Mouse (Mus musculus): ENCODE results near the gene Ctu2. TPM values are rescaled to one million over a fixed set of nuclear protein-coding genes. Genes with fewer than 3 reads are reported as not detected.

Ctu2 gene
- polyA plus RNA-seq, 1 experiment from 2014 or later = 33.0 TPM

DNA sequence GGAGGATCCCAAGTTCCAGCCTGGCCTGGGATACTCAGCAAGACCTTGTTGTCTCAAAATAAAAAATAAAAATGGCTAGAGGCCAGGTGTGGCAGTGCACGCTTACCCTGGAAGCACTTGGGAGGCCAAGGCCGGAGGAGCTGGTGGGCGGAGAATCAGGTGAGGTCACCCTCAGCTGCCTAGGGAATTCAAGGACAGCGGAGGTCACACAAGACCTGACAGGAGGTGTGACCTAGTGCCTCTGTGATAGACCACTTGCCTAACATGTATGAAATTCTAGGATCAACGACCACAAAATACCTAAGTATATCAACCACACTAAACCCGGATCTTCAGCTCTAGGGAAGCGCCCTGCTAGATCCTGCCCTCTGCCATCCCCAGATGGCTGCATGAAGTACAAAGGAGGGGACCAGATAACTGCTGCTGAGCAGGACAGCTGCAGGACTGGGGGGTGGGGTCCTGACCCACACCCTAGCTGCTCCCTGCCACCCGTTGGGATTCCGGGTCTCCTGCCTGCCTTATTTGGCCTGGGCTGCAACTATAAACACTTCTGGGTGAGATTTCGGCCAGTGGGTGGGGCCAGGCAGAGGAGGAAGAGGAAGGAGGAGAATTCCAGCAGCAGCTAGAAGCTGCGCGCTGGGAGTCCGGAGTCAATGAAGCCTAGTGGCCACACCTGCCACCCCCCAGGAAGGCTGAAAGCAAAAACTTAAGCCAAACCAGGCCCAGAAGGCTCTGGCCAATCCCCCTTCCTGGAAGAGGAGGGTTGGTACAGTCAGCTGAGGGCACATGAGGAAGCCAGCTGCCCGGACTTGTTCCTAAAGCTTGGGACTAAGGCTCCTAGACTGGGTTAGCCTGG is 47.1 kb downstream of the Ctu2 start:
- Histone ChIP-seq H3K27ac (replicated peaks in 1 of 2; ENCODE audit: control insufficient read depth in 1 of 2, insufficient read depth in 1 of 2, low read depth in 2 of 2, low read length in 2 of 2) (peak overlapping the region; percentile 80 to 83), H3K9ac (ENCODE audit: low read length) (peak overlapping the region; percentile 66), H3K4me2 (ENCODE audit: low read length) (peak overlapping the region; percentile 54), H3K27me3 (ENCODE audit: control insufficient read depth, insufficient read depth, low read length) (no peaks in the 10 kb centered on the region), H3K4me3 (ENCODE audit: control insufficient read depth in 1 of 2, insufficient read depth in 1 of 2, low read depth in 1 of 2, low read length in 2 of 2) (no peak overlapping the region), H3K36me3 (ENCODE audit: control insufficient read depth, insufficient read depth, low read length) (no peaks in the 10 kb centered on the region), H3K9me3 (ENCODE audit: control insufficient read depth, low read length) (no peaks in the 10 kb centered on the region), H3K4me1 (ENCODE audit: control insufficient read depth in 2 of 2, insufficient read depth in 2 of 2, low read length in 2 of 2) (peaks cover 64 to 79% of the 10 kb centered on the region in 2 experiments)
- WGBS = 25% methylated on average over 14 of the region's 14 CpGs
- no peak for ATAC-seq (ENCODE audit: insufficient number of reproducible peaks, insufficient read depth, low FRiP score, low read depth)

DNA sequence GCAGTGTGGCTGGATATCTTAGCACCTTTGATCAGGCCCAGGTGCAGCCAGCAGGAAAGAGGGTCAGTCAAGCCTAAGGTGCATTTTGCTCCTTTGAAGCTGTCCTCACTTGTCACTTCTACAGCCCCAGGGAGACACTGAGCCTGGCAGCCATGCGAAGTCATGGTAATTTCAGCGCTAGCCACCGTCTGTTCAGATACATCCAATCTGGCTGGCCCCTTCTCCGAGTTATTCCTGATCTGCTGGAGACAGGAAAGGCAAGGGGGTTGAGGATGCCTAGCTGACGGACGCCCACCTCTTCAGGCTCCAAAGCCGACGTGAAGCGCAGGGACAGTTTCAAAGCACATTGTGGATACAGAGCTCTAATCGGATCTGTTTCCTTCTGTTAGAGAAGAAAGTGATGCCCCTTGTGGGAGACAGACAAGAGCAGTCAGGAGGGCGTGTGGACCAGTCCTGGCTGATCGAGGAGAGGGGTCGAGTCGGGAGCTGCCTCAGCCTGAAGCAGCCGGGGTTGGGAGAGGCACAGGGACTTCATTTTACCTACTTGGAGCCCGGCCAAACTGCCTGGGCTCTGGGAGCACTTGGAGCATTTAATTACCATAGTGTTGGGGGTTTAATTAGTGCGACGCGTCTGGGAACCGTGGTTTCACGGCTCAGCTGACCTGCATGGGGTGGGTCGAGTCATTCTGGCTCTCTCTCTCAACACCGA is 47.9 kb downstream of the Ctu2 start:
- H3K36me3 ChIP-seq (ENCODE audit: control insufficient read depth, insufficient read depth, low read length) = no peaks in the 10 kb centered on the region
- H3K27ac ChIP-seq (replicated peaks in 1 of 2; ENCODE audit: control insufficient read depth in 1 of 2, insufficient read depth in 1 of 2, low read depth in 2 of 2, low read length in 2 of 2) = peak overlapping the region; percentile 80 to 83
- H3K4me3 ChIP-seq (ENCODE audit: control insufficient read depth in 1 of 2, insufficient read depth in 1 of 2, low read depth in 1 of 2, low read length in 2 of 2) = no peak overlapping the region
- H3K4me2 ChIP-seq (ENCODE audit: low read length) = peak overlapping the region; percentile 54
- no peaks in the 10 kb centered on the region for H3K27me3 ChIP-seq (ENCODE audit: control insufficient read depth, insufficient read depth, low read length)
- whole genome bisulfite sequencing = 15% methylated on average over 23 of the region's 23 CpGs
- H3K9me3 ChIP-seq (ENCODE audit: control insufficient read depth, low read length) = no peaks in the 10 kb centered on the region
- peak overlapping the region; percentile 66 for H3K9ac ChIP-seq (ENCODE audit: low read length)
- H3K4me1 ChIP-seq (ENCODE audit: control insufficient read depth in 2 of 2, insufficient read depth in 2 of 2, low read length in 2 of 2) = peaks cover 56 to 71% of the 10 kb centered on the region in 2 experiments
- ATAC-seq (ENCODE audit: insufficient number of reproducible peaks, insufficient read depth, low FRiP score, low read depth) = no peak

GRCm38 (mm10) chr8:122524506-122524905 is 48.6 kb downstream of the Ctu2 start:
- WGBS = 74% methylated on average over 6 of the region's 6 CpGs
- peak overlapping the region; percentile 66 for H3K9ac ChIP-seq (ENCODE audit: low read length)
- peaks cover 53 to 66% of the 10 kb centered on the region in 2 experiments for H3K4me1 ChIP-seq (ENCODE audit: control insufficient read depth in 2 of 2, insufficient read depth in 2 of 2, low read length in 2 of 2)
- H3K4me3 ChIP-seq (ENCODE audit: control insufficient read depth in 1 of 2, insufficient read depth in 1 of 2, low read depth in 1 of 2, low read length in 2 of 2) = no peak overlapping the region
- H3K9me3 ChIP-seq (ENCODE audit: control insufficient read depth, low read length) = no peaks in the 10 kb centered on the region
- no peaks in the 10 kb centered on the region for H3K36me3 ChIP-seq (ENCODE audit: control insufficient read depth, insufficient read depth, low read length)
- peak overlapping the region; percentile 54; the same call in 1 of the 2 replicates for H3K4me2 ChIP-seq (ENCODE audit: low read length)
- peak overlapping the region; percentile 80 to 90 for H3K27ac ChIP-seq (replicated peaks in 1 of 2; ENCODE audit: control insufficient read depth in 1 of 2, insufficient read depth in 1 of 2, low read depth in 2 of 2, low read length in 2 of 2)
- no peaks in the 10 kb centered on the region for H3K27me3 ChIP-seq (ENCODE audit: control insufficient read depth, insufficient read depth, low read length)
- ATAC-seq (ENCODE audit: insufficient number of reproducible peaks, insufficient read depth, low FRiP score, low read depth) = no peak

GRCm38 (mm10) chr8:122525004-122525403 is 49.1 kb downstream of the Ctu2 start:
- H3K4me3 ChIP-seq (ENCODE audit: control insufficient read depth in 1 of 2, insufficient read depth in 1 of 2, low read depth in 1 of 2, low read length in 2 of 2) = no peak overlapping the region
- peak overlapping the region in 1 of 2 experiments; percentile 90; a peak in 2 of 4 replicates for H3K27ac ChIP-seq (replicated peaks in 1 of 2; ENCODE audit: control insufficient read depth in 1 of 2, insufficient read depth in 1 of 2, low read depth in 2 of 2, low read length in 2 of 2)
- H3K4me1 ChIP-seq (ENCODE audit: control insufficient read depth in 2 of 2, insufficient read depth in 2 of 2, low read length in 2 of 2) = peaks cover 50 to 62% of the 10 kb centered on the region in 2 experiments
- ATAC-seq (ENCODE audit: insufficient number of reproducible peaks, insufficient read depth, low FRiP score, low read depth) = no peak
- no peaks in the 10 kb centered on the region for H3K9me3 ChIP-seq (ENCODE audit: control insufficient read depth, low read length)
- H3K9ac ChIP-seq (ENCODE audit: low read length) = peak overlapping the region; percentile 41; the same call in 1 of the 2 replicates
- no peaks in the 10 kb centered on the region for H3K27me3 ChIP-seq (ENCODE audit: control insufficient read depth, insufficient read depth, low read length)
- no peaks in the 10 kb centered on the region for H3K36me3 ChIP-seq (ENCODE audit: control insufficient read depth, insufficient read depth, low read length)
- WGBS = 59% methylated on average over 6 of the region's 6 CpGs
- no peak overlapping the region for H3K4me2 ChIP-seq (ENCODE audit: low read length)

DNA sequence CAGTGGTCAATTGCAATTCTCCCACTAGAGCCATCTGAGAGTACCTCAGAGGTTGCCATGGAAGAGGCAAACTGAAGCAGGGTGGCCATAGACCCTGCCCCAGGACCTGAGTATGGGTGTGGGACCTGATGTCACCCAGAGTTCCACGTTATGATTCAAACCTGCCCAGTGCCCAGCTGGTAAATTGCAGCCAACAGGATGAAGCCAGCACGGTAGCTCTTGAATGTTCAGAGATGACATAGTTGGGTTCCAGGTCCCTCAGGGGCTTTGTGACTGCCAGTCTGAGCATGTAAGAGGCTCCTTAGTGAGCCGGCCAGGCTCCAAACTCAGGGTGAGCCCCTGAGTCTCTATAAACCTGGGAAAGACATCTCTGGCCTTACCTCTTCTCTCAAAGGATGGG is 50.1 kb downstream of the Ctu2 start:
- H3K4me2 ChIP-seq (ENCODE audit: low read length) = peak overlapping the region; percentile 11; the same call in 1 of the 2 replicates
- no peaks in the 10 kb centered on the region for H3K36me3 ChIP-seq (ENCODE audit: control insufficient read depth, insufficient read depth, low read length)
- H3K9ac ChIP-seq (ENCODE audit: low read length) = peak overlapping the region; percentile 42; the same call in 1 of the 2 replicates
- H3K27ac ChIP-seq (replicated peaks in 1 of 2; ENCODE audit: control insufficient read depth in 1 of 2, insufficient read depth in 1 of 2, low read depth in 2 of 2, low read length in 2 of 2) = peak overlapping the region; percentile 88 to 90
- no peak for ATAC-seq (ENCODE audit: insufficient number of reproducible peaks, insufficient read depth, low FRiP score, low read depth)
- peaks cover 52 to 58% of the 10 kb centered on the region in 2 experiments for H3K4me1 ChIP-seq (ENCODE audit: control insufficient read depth in 2 of 2, insufficient read depth in 2 of 2, low read length in 2 of 2)
- H3K9me3 ChIP-seq (ENCODE audit: control insufficient read depth, low read length) = no peaks in the 10 kb centered on the region
- 29% methylated on average over 3 of the region's 3 CpGs for WGBS
- no peaks in the 10 kb centered on the region for H3K27me3 ChIP-seq (ENCODE audit: control insufficient read depth, insufficient read depth, low read length)
- no peak overlapping the region for H3K4me3 ChIP-seq (ENCODE audit: control insufficient read depth in 1 of 2, insufficient read depth in 1 of 2, low read depth in 1 of 2, low read length in 2 of 2)

DNA sequence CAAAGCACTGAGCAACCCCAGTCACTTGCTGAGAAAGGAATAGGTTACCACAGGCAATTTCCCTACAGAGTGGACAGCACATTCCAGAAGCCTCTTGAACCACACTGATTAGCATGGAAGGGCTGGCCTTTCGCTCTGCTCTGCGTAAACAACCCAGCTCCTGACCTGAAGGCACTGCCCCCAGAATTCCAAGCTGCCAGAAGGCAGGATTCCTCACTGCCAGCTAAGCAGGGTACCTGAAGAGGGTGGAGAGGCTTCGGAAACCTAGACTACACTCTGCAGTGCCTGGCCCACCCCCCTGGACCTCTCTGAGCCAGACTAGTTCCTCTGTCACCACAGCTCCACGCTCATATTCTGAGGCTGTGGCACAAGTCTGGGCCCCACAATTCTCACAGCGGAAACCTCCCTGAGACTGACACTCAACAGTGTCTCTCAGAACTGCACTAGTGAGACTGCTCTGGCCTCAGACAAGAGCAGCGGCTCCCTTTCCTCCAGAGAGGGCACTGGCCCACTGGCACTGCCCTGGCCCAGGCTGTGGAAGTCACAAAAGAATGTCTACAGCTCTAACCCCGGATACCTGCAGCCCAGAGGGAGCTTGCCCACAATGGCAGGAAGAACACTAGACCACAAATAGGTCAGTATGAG is 50.7 kb downstream of the Ctu2 start:
- H3K27ac ChIP-seq (replicated peaks in 1 of 2; ENCODE audit: control insufficient read depth in 1 of 2, insufficient read depth in 1 of 2, low read depth in 2 of 2, low read length in 2 of 2) = peak overlapping the region; percentile 88 to 90
- WGBS = 19% methylated on average over 7 of the region's 7 CpGs
- H3K4me2 ChIP-seq (ENCODE audit: low read length) = peak overlapping the region; percentile 11; the same call in 1 of the 2 replicates
- H3K4me1 ChIP-seq (ENCODE audit: control insufficient read depth in 2 of 2, insufficient read depth in 2 of 2, low read length in 2 of 2) = peaks cover 53 to 63% of the 10 kb centered on the region in 2 experiments
- H3K9me3 ChIP-seq (ENCODE audit: control insufficient read depth, low read length) = no peaks in the 10 kb centered on the region
- H3K9ac ChIP-seq (ENCODE audit: low read length) = peak overlapping the region; percentile 42
- H3K4me3 ChIP-seq (ENCODE audit: control insufficient read depth in 1 of 2, insufficient read depth in 1 of 2, low read depth in 1 of 2, low read length in 2 of 2) = no peak overlapping the region
- no peaks in the 10 kb centered on the region for H3K36me3 ChIP-seq (ENCODE audit: control insufficient read depth, insufficient read depth, low read length)
- no peaks in the 10 kb centered on the region for H3K27me3 ChIP-seq (ENCODE audit: control insufficient read depth, insufficient read depth, low read length)
- peak; percentile 32; the same call in 1 of the 2 replicates for ATAC-seq (ENCODE audit: insufficient number of reproducible peaks, insufficient read depth, low FRiP score, low read depth)

DNA sequence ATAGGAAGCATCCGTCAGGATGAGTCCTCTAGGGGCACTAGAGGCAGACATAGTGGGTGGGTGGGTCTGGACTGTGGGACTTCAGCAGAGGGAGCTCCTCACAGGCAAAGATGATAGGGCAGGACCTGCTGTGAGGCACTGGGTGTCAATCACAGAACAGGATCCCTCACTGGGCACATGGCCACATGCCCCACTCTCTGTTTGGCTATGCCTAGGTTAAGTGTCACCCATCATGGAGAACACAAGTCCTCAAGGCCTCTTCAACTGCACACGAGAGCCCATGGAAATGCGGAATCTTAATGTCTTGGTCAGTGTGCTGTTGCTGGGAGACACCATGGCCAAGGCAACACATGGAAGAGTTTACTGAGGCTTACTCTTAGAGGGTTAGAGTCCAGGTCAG is 52.0 kb downstream of the Ctu2 start:
- Histone ChIP-seq H3K9me3 (ENCODE audit: control insufficient read depth, low read length) (no peaks in the 10 kb centered on the region), H3K27me3 (ENCODE audit: control insufficient read depth, insufficient read depth, low read length) (no peaks in the 10 kb centered on the region), H3K4me2 (ENCODE audit: low read length) (no peak overlapping the region), H3K4me3 (ENCODE audit: control insufficient read depth in 1 of 2, insufficient read depth in 1 of 2, low read depth in 1 of 2, low read length in 2 of 2) (no peak overlapping the region), H3K36me3 (ENCODE audit: control insufficient read depth, insufficient read depth, low read length) (no peaks in the 10 kb centered on the region), H3K9ac (ENCODE audit: low read length) (no peak overlapping the region), H3K4me1 (ENCODE audit: control insufficient read depth in 2 of 2, insufficient read depth in 2 of 2, low read length in 2 of 2) (peaks cover 52 to 63% of the 10 kb centered on the region in 2 experiments), H3K27ac (replicated peaks in 1 of 2; ENCODE audit: control insufficient read depth in 1 of 2, insufficient read depth in 1 of 2, low read depth in 2 of 2, low read length in 2 of 2) (peak overlapping the region in 1 of 2 experiments; percentile 19; a peak in 1 of 4 replicates)
- WGBS = 91% methylated on average over 3 of the region's 3 CpGs
- no peak for ATAC-seq (ENCODE audit: insufficient number of reproducible peaks, insufficient read depth, low FRiP score, low read depth)
